Mouse (Mus musculus) stomach, postnatal 0 days (tissue): ENCODE measurements at regions not wholly inside any gene's neighbourhood (a gene's known extent, or its start where the extent isn't known, plus 50 kb on each side); places are given as distances from the start of the nearest gene placed in this dataset.

ENCODE experiments used
- CTCF ChIP-seq: IDR thresholded peaks from 2 replicates; pipeline ENCODE4 v1.5.1; 2016; ENCODE audit warnings: antibody characterized with exemption, low read depth, mild to moderate bottlenecking, moderate library complexity
- EP300 ChIP-seq: optimal IDR thresholded peaks from 2 replicates; pipeline ENCODE3; 2016; ENCODE audit warnings: antibody characterized with exemption

DNA sequence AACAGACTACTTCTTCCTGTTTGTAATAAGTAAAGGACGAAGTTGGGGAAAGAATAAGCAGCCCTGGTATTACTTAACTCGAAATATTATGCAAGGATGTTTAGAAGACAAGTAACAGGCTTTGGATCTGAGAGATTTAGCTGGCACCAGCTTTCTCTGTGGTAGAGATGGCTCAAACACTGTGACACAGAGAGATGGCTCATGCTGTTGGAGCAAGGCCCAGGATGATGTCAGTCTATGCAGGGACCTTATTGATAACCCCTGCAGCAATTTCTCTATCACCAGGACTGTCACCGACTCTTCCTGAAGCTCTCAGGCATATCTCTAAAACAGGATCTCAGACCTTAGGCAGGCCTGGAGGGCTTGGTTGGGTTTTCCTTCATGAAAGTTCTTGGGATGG, 254.7 kb downstream of the Pik3r1 start:
- TF ChIP-seq EP300 (no peak), CTCF (no peak)
